Mouse (Mus musculus): Measurements from ENCODE around the gene Ceacam15. TPM values are rescaled to one million over a fixed set of nuclear protein-coding genes. Genes with fewer than 3 reads are reported as not detected.

The Ceacam15 gene
- polyA plus RNA-seq, 1 experiment, result not detected

- no peak for DNase-seq (ENCODE audit: low read depth)
Measured at GRCm38 (mm10) chr7:16629598-16630296, 45.8 kb downstream of the Ceacam15 start.

DNA sequence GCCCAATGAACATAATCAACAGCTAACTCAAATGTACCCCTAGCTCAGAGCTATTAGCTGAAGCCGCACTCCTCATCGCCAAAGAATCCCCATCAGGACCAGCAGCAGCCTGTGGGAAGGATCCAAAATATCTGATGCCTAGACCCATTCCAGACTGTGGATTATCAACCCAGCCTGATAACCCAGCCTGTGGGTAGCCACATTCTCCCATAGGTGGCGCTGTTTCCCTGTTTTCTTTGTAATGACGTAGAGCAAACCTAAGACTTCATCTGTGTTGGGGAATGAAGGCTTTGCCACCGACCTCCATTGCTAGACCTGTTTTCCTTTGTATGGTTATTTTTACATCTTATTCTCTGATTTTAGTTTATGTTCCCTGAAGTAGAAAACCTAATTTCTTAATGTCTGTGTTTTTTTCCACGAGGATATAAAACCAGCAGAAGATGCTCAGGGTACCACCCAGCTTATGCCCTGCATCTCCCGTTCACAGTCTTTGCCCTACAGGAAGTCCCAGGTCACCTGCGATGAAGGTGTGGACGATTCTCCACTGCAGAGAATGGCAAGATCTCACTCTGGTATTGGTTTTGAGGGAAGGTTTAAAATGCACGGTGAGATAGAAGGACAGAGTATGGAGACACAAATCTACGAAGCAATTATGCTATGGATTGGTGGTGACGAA is 47.3 kb downstream of the Ceacam15 start:
- DNase-seq (ENCODE audit: low read depth), result no peak

DNA sequence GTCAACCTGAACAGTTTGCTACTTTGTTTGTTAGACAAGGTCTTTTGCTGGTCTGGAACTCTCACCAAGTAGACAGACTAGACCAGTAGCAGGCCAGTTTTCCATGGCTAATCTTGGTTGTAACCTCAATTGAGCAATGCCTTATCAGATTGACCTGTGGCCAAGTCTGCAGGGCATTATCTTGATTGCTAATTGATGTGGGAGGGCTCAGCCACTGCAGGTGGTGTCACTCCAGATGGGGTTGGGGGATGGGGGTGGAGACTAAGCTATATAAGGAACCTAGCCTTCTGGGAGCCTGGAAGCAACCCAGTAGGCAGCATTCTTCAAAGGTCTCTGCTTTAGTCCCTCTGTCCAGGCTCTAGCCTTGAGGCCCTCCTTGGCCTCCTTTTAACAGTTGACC is 51.8 kb downstream of the Ceacam15 start:
- DNase-seq (ENCODE audit: low read depth), result no peak

GRCm38 (mm10) chr7:16623131-16623530 is 52.4 kb downstream of the Ceacam15 start:
- DNase-seq (ENCODE audit: low read depth), result no peak

Other genes starting within 250 kb of the Ceacam15 start
- gene Tmem160, start 222.9 kb downstream of the Ceacam15 start, polyA plus RNA-seq (2012; rRNA removed), result 111 and 125 TPM in 2 replicates
- gene Npas1, start 198.0 kb downstream of the Ceacam15 start, polyA plus RNA-seq (2012; rRNA removed), result not detected in 2 replicates
- 19.2 and 20.2 TPM in 2 replicates for gene Arhgap35, start 60.7 kb downstream of the Ceacam15 start, polyA plus RNA-seq (2012; rRNA removed)
- gene Ceacam9, start 46.2 kb upstream of the Ceacam15 start, polyA plus RNA-seq (2012; rRNA removed), result 0.12 and 0.16 TPM in 2 replicates
- 309 and 356 TPM in 2 replicates for gene Ap2s1, start 62.7 kb upstream of the Ceacam15 start, polyA plus RNA-seq (2012; rRNA removed)
- 608 and 792 TPM in 2 replicates for gene Slc1a5, start 105.6 kb upstream of the Ceacam15 start, polyA plus RNA-seq (2012; rRNA removed)
- 136 and 143 TPM in 2 replicates for gene Strn4, start 140.2 kb upstream of the Ceacam15 start, polyA plus RNA-seq (2012; rRNA removed)
- gene Fkrp, start 141.0 kb upstream of the Ceacam15 start, polyA plus RNA-seq (2012; rRNA removed), result 25.6 and 28.9 TPM in 2 replicates
- gene Prkd2, start 167.2 kb upstream of the Ceacam15 start, polyA plus RNA-seq (2012; rRNA removed), result 30.5 and 36.0 TPM in 2 replicates
- 13.1 and 18.5 TPM in 2 replicates for gene Dact3, start 199.6 kb upstream of the Ceacam15 start, polyA plus RNA-seq (2012; rRNA removed)
- gene Gng8, start 216.1 kb upstream of the Ceacam15 start, polyA plus RNA-seq (2012; rRNA removed), result 10.0 and 15.3 TPM in 2 replicates
- gene Ptgir, start 230.8 kb upstream of the Ceacam15 start, polyA plus RNA-seq (2012; rRNA removed), result 4.3 and 6.2 TPM in 2 replicates
- 174 and 195 TPM in 2 replicates for gene Calm3, start 248.4 kb upstream of the Ceacam15 start, polyA plus RNA-seq (2012; rRNA removed)

Data from gonadal fat pad, adult 2 months (tissue).